Mouse (Mus musculus) T-cell, adult 2 months (primary cell): ENCODE measurements around the gene Ccdc14.
"Not testable (repeated sequence)": the region's sequence is repeated elsewhere in the genome, so short reads cannot be mapped to it uniquely, and the experiment has no call there.

Experiments
- DNase-seq: peaks from one replicate; pipeline ENCODE4 v3.0.0; 2022; ENCODE audit warnings: low spot score

The Ccdc14 gene

DNA sequence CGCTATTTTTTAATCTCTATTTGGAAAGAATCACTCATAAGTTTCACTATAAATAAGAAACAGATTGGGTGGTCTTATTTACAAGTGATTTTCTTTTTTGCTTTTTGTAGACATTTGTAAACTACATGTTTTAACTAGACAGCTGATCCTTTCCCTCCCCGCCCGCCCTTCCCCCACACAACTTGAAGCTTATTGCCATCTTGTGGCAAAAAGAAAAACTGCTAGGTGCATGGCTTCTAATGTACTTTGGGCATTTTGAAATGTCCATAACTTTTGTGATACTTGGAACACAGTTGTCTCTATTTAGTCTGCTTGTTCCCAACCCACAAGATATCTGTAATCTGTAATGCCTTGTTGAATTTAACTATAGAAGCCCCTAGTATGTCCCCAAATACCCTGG is 21.1 kb downstream of the Ccdc14 start:
- no peak for DNase-seq

DNA sequence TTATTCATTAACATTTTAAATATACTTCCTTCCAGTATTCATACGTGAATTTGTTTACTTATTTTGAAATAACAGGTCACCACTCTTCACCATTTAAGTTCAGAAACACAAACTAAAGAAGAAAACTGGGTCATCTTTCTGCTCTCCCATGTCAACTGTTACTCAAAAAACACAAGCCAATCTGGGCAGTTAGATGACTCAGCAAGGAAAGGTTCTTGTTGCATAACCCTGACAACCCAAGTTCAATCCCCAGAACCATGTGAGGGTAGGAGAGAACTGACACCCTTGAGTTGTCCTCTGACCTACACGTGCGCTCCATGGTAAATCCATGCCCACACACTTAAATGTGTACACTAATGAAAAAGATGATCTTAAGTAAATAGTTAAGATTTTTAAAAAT is 34.7 kb downstream of the Ccdc14 start:
- DNase-seq, result no peak

DNA sequence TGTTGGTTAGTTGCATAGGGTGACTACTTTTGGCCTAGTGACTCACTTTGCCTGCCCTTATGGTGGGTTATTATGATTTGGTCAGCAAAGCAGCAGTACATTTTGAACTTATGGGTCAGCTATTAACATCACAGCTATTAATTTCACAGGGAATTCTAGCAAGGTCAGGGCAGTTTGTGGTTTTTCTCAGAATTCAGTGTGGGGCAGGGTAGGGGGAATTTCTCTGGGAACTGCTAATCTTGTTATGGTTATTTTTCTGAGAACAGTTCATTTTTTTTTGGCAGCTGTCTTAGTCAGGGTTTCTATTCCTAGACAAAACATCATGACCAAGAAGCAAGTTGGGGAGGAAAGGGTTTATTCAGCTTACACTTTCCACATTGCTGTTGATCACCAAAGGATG is 38.2 kb downstream of the Ccdc14 start:
- not testable (repeated sequence) for DNase-seq

DNA sequence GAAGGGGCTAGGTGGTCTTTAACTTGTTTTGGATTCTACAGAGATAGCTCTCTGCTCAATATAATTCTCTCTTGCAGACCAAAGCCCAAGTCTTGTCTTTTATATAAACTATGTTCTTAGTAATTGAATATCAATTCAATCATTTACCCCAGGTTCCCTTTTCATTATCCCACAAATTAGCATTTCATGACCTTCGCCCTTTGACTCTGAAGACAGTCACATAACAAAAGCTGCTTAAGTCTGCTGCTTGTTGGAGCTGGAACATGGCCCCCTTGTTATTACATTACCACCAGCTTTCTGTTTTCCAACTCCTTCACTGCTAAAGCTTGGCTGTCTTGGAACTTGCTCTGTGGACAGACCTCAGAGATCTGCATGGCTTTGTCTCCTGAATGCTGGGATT is 39.0 kb downstream of the Ccdc14 start:
- DNase-seq, result no peak

DNA sequence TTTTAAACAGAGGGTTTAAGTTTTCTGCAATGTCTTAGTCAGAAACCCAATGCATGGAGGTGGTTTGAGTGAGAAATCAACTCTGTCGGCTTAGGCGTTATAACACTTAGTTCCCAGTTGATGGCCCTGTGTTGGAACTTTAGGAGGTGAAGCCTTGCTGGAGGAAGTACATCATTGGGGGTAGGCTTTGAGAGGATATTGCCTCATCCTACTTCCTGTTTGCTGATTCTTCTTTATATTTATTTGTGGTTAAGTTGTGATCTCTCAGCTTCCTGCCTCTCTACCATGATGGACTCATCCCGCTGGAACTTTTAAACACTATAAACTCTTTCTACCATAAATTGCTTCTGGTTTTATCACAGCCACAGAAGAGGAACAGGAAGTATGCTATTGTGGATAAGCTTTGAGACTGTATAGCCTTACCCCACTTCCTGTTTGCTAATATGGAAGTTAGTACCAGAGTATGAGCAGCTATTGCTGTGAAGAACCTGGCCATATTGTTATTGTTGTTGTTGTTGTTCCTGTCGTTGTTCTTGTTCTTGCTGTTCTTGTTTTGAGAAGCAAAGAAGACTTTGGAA is 48.3 kb downstream of the Ccdc14 start:
- DNase-seq, result no peak

DNA sequence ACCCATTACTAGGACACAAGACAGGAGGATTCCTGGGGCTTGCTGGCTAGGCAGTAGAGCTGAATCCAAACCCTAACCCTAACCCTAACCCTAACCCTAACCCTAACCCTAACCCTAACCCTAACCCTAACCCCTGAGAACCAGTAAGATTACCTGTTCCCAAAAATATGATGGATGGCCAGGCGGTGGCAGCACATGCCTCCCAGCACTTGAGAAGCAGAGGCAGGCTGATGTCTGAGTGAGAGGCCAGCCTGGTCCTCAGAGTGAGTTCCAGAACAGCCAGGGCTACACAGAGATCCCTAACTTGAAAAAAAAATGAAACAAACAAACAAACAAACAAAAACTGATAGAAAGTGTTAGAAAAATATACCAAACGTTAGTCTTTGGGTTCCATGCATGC is 52.5 kb downstream of the Ccdc14 start:
- no peak for DNase-seq

DNA sequence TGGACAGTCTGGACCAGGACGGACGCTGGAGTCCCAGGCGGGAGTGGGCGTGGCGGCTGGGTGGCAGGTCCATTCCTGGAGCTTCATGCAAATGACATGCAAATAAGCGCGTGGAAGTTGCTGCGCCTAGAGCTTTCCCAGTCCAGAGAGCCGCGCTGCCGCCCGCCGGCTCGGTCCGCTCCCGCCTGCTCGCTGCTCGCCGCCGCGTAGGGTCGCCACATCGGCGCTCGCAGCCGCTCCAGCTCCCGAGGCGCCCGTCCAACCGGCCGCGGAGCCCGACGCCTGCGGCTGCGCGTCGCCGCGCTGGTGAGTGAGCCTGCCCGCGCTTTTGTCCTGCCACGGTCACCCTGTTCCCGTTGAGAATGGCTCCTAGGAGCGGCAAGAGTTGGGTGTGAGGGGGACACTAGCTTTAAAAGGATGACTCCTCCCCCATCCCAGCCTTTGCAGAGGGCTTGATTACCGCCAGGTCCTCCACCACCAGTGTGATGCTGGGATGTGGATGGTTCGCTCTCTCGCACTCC is 54.7 kb downstream of the Ccdc14 start, which contains the start of gene Mylk:
Mylk (plus strand) TSS at position 146 of the 521 bp plus-strand sequence.
- DNase-seq, result no peak

DNA sequence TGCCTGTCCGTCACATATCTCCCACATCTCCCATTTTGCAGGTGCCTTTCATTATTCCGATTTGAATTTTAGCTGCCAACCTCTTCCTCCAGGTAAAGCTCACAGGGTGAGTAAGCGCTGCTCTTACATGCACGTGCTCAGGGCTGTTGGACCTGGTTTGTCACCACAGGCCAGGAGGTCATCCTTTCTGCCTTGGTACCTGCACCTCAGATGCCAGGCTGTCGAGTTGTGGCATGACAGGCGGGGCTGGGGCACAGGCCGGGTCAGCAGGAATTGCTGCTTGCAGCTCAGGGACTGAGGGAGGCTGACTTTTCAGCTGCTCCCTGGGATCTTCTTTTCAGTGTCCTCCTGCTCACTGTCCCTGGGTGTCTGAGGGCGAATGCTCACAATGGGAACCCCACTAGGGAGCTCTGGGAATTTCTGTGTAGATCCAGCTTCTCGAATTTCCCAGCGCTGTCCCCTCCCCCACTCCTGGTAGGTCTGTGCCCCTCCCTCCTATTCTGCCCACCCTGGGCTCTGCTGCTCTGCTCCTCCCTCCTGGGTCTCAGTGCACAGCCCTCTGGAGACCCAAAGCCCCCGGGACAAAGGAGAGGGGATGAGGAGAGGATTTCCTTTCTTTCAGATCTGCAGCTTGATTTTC is 57.8 kb downstream of the Ccdc14 start:
- DNase-seq, result no peak

DNA sequence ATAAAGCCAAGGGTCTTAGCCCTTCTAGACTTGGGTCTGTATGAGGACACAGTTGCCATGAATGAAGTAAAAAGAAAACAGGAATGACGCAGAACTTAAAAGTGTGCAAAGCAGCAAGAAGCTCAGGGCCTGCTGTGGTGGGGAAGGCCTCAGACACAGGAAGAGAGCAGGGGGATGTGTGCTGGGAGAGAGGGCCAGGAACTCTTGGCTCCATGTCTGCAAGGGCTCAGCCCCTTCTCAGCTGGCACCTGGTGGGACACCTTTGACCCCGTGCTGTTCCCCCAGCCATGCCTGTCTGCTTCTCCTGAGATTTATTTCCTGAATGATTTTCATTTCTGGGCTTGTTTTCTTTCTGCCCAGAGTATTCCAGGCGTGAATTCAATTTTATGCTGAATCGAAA is 59.1 kb downstream of the Ccdc14 start:
- DNase-seq, result no peak

DNA sequence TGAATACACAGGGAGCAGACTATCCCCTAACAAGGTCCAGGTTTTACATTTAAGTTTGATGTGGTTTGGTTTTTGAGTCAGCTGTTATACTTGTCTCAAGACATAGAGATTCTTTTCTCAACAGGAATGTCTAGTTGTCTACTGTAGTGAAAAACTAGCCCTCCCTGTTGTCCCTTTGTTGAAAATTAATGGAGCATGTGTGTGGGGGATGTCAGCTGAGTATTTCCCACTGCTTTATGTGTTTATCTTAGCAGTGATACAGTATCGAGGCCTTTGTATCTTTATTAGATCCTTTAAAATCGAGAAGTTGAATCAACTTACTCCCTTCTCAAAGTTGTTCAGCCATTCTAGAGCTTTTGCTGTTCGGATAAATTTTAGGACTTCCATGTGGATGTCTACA is 61.6 kb downstream of the Ccdc14 start:
- DNase-seq, result no peak

DNA sequence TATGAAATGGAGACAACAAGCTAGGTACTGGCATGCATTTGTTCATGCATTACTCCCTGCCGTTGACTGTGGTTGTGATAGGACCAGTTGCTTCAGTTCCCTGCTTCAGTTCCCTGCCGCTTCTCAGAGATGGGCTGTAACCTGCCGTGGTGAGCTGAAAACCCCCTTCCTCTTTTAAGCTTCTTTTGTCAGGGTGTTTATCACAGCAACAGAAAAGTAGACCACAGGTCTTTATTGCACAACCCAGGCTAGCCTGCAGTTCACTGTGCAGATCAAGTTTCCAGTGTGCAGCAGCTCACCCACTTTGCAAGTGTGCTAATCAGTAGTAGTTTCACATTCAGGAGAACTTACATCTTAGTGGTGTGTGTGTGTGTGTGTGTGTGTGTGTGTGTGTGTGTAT is 62.6 kb downstream of the Ccdc14 start:
- no peak for DNase-seq

DNA sequence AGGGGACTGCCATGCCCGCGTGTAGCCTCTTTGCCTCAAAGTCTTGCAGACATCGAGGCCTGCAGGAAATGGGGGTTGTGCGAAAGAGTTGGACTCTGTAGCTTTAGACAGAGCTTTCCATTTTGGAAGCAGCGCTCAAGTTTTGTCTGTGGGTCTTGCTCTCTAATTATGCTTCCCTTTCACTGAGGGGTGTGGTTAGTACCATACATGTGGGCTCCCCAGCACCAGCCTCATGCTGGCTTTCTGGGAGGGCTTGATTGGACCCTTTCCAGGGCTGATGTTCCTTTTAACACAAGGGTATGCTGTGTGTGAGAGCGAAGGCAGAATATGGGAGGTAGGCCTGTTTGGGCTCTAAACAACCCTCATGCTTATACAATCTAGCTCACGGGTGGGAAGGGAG is 66.6 kb downstream of the Ccdc14 start:
- DNase-seq, result no peak

DNA sequence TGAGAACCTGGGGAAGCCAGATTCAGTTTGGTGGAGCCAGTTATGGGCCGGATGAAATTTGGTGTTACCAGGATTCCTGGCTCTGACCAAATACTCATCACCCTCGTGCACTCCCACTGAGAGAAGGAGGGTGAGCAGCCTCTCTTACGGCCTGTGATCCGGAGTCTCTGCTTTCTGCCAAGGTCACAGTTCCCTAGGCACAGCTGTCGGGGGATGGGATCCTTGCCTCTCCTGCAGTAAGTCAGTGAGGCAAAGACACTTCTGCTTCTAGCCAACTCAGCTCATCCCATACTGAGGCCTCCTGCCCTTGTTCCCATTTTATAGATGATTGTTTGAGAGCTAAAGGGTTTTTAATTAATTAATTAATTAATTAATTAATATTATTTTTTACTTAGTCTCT is 67.8 kb downstream of the Ccdc14 start:
- no peak for DNase-seq

DNA sequence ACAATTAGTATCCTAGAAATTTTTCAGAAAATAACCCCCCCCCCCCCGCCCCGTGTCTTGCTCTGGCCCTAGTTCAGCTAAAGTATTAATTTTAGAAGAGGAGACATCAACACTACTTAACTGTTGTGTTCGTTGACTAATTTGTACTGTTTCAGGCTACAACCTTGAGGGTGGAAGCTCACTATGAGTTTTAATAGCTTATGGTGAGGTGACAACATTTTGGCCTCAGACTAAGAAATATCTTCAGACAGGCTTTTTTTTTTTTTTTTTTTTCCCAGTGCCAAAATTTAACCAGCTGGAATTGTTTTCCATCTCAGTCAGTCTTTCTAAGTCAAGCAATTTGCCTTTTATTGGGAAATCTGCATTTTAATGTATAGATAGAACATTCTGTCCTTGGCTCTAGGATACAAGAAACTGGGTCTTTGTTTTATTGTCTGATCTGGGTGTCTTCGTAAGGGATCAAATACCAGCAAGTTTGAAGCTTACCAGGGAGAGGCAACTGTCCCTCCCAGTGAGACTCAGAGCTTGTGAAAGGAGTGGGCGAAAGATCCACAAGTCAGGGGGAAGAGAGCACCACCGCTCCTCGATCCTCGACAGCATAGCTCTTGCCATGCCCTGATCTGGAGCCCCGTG is 73.7 kb downstream of the Ccdc14 start:
- DNase-seq, result no peak

DNA sequence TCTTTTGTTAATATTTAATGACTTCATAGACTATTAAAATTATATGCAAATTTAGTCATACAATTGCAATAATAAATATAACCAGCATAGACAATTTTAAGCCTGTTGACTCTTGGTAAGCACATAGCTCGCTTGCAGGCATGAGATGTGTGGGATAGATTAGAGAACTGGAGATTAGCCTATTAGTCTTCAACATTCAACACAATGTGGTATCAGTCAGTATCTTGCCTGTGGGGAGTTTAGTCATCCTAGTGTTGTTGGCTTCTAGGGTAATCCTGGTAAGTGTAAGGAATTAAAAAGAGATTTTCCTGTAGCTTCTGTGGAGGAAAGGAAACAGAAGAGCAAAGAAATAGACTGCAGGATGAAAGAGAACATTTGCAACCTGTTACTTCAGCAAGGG is 75.2 kb downstream of the Ccdc14 start:
- DNase-seq, result no peak

DNA sequence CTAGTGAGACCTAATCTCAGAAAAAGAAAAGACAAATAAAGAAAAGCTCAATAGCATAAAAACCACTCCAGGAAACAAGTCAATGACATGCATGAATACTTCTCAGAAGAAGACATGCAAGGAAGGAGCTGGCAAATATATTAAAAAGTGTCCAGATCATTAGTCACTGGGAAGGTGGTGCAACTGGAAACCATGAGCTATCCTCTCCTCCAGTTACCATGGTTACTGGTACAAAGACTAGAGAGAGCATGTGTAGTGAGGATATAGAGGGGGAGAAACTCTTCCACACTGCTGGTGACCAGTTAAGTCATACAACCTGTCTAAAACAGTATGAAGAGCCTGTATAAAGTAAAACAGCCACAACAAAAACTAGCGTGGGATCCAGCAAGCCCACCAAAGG is 75.8 kb downstream of the Ccdc14 start:
- DNase-seq, result no peak

DNA sequence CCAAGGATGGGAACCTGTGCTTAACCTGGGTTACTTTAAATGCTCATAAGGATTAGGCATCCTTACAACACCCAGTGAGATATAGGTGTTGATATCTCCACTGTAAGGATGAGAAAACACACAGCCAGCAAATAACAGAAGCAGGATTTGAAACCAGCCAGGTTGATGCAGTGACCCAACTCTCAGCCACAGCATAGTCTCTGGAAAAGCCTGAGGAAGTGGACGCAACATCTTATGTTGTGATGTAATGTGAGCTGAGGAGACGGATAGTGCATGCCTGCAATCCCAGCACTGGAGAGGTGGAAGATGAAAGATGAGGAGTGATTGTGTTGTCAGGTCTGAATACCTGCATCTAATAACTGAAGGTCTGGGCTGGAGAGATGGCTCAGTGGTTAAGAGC is 77.0 kb downstream of the Ccdc14 start:
- no peak for DNase-seq

DNA sequence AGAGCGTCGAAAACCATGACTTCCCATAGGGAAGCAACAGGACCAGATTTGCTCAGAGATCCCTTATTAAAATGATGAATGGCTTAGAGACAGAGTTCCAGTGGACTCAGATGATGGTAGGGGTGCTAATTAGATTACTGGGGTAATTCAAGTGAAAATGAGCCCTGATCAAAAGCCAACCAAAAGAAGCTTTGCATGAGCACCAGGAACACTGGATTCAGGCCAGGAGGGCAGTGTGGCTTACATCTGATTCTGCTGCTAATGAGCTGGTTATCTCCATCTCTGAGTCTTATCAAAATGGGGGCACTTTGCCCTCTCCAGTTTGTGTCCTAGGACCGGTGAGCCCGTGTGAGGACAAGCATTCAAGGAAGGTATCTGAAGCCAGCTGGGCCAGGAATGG is 78.0 kb downstream of the Ccdc14 start:
- no peak for DNase-seq

DNA sequence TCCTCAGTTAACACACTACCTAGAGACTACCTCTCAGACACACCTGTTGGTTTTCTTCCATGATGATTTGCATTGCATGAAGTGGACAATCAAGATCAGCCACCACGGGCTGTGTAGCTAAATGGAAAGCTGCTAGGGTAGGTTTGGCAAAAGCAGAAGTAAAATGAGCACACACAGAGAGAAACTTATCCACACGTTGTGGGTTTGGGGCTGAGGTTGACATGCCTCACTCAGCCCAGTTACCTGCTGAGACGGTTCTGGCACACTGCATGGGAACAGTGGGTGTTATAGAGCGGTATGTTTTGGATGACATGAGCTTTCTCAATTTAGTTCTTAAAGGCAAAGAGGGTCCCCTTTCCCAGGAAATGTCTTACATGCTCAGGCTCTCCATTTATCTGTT is 79.7 kb downstream of the Ccdc14 start:
- no peak for DNase-seq

DNA sequence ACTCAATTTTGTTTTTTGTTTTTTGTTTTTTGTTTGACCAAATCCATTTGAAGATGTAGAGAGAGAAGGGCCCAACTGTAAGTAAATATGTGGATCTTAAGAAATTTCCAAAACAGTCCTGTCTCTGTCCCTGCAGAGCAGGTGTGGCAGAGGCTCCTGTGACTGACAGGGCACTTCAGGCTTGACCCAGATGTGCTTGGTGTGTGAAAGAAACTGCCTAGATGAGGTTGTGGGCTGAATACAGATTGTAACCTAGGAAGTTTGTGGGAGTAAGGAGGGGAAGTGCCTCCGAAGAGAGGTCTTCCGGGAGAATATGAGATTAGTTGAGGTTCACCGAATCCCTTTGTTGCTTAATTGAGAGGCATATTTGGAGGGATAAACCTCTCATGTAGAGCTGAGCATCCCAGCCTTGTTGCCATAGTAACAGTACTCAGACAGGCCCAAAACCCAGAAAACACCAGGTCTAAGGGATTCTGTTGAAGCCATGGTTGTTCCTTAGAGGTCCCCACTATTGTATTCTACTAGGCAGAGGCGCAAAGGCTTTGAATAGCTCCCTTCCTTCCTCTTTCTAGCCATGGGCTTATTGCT is 82.1 kb downstream of the Ccdc14 start:
- no peak for DNase-seq
